Mouse (Mus musculus) Patski (cell line): Measurements from ENCODE around the gene Pmf1. TPM values are rescaled to one million over a fixed set of nuclear protein-coding genes. Genes with fewer than 3 reads are reported as not detected.

Experiments
- ATAC-seq: fragments of 100-300 bp; one replicate; pipeline ENCODE4 v1.8.0; 2021
- CTCF ChIA-PET: fragments of 350-600 bp; sonication (Branson Sonifier 250); formaldehyde crosslinking; loops from one replicate; lab custom pipeline; 2022; ENCODE audit warnings: inconsistent platforms; lab: Charles Lee
- POLR2A ChIA-PET: fragments of 350-600 bp; sonication (Branson Sonifier 250); formaldehyde crosslinking; loops from one replicate; lab custom pipeline; 2022; ENCODE audit warnings: antibody characterized with exemption, inconsistent platforms; lab: Charles Lee
- DNase-seq: peaks from one replicate; pipeline ENCODE4 v3.0.0-alpha.2; 2011; ENCODE audit warnings: low read depth, low spot score
- H3K27me3 ChIP-seq: fragments of 371-371 bp; one replicate; pipeline ENCODE4 v1.5.1; 2021
- CTCF ChIP-seq: fragments of 100-300 bp; IDR thresholded peaks from one replicate; pipeline ENCODE4 v1.5.1; 2021
- in situ Hi-C: fragments of 300-500 bp; cut with MboI; formaldehyde crosslinking; loops from 3 replicates; pipeline ENCODE4 v1.11.1; 2018; ENCODE audit warnings: low pct_unique_long_range_greater_than_20kb, mixed read lengths
- polyA plus RNA-seq: library from polyadenylated mRNA; unstranded; gene quantifications from one replicate; pipeline ENCODE4 v1.2.3, GENCODE M21; 2021

Pmf1 gene
- polyA plus RNA-seq, 1 experiment from 2014 or later = 80.1 TPM

DNA sequence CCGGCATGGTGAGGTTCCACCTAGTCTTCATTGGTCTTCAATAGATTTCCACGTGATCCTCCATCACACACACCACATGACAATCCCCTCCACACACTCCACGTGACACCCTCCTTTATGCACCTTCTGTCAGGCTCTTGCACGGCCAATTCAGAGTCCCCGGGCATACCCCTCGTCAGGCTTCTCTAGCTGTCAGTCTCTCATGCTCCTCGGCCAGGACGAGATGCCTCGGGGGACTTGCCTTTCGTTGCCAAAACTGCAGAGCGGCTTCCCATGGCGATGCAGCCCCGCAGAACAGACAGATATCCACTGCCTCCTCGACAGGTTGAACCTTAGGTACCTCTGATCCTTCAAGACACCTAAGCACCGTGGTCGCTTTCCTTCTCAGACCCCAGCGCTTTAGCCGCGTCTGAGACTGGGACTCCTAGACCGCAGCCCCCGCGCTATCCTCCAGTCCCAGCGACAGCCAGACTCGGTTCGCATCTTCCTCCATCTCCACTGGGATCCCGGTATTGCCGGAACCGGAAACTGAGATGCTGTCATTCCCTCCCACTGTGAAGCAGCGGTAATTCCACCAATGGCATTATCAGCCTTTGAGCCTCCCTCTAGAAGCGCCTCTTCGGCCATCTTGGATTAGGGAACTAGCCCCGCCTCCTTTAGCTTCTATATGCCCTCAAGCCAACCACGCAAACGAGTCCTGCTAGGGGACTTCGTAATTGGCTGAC lies 14.6 kb upstream of the Pmf1 start, which contains the start of gene Slc25a44:
TSS of gene Slc25a44 (minus strand) at position 535 of the 725 bp plus-strand sequence.
- no peak for TF ChIP-seq CTCF
- ChIA-PET CTCF (interaction anchor here (0.7 to 4.8 kb wide), 3 partner anchors 18 to 59 kb away, joined by 3 to 35 read pairs (median 11); no protein-coding TSS in a partner anchor), POLR2A (interaction anchor here (1.2 to 1.6 kb wide), 3 partner anchors 11 to 17 kb away, joined by 3 to 5 read pairs (median 4); partner anchors contain the start of gene Pmf1)
- peaks cover 4% of the 10 kb centered on the region for H3K27me3 ChIP-seq
- in situ Hi-C loops = no loop called here
- ATAC-seq = peak; percentile 95
- DNase-seq = peak; percentile 98

DNA sequence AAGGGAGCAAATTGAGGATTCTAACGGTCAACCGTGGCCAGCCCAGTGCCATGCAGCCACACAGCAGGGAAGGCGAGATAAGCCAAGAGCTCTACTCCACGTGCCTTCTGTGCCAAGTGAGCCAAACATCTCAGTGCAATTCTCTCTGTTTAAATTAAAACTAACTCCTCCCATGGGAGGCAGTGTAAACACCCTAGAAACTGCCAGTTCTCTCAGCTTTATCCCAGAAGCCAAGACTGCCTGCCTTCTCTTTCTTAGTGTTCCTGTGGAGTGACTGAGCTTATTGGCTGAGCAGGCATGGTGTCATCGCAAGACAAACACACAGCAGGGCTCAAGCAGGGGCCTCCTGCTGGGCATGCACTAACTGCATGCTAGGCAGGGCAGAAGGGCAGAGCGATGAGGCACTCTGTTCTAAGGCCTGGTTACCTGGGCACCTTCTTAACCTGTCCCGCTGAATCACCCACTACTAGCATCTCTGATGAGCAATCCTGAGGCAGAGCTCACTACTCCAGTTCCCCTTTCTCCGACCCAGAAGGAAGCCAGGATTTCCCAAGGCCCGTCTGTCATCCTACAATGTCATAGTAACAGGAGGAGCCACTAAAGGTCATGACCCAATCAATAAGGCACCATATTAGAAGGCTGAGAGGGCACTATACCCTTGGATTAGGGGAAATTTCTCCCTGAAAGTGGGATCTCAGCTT lies 12.0 kb upstream of the Pmf1 start:
- ChIA-PET CTCF (interaction anchor here (0.9 to 4.8 kb wide), 7 partner anchors 10 to 100 kb away, joined by 3 to 35 read pairs (median 5); partner anchors contain the start of gene Pmf1), POLR2A (interaction anchor here (1.2 to 1.4 kb wide), 3 partner anchors 12 to 16 kb away, joined by 3 to 4 read pairs (median 3); partner anchors contain the start of gene Pmf1)
- no peaks in the 10 kb centered on the region for H3K27me3 ChIP-seq
- peak; percentile 70 for DNase-seq
- in situ Hi-C loops = no loop called here
- TF ChIP-seq CTCF = no peak
- peak; percentile 22 for ATAC-seq

- H3K27me3 ChIP-seq = no peaks in the 10 kb centered on the region
- ChIA-PET POLR2A (no interaction called here), CTCF (no interaction called here)
- in situ Hi-C loops = no loop called here
- DNase-seq (no peak), ATAC-seq (no peak)
- TF ChIP-seq CTCF = no peak
Measured at GRCm38 (mm10) chr3:88420771-88421170, 10.6 kb upstream of the Pmf1 start.

DNA sequence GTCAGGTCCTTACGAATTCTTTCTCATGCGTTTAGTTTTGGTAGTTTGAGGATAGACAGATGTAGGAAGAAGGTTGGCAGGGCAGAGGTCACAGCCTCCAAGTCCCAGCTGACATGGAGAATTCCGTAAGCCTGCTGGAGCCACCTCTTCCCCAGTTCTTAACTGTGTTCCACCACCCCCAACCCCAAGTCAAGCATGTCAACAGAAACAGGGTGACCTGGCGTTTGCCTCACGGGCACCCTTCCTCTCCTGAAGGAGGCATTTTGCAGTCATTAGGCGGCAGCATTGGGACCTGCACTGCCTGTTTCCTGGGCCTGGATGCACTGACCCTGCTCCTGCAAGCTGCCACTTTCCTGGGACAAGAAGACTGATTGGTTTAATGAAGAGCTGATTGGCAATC lies 7.9 kb upstream of the Pmf1 start:
- no peak for DNase-seq
- no peak for ATAC-seq
- no peaks in the 10 kb centered on the region for H3K27me3 ChIP-seq
- in situ Hi-C loops = no loop called here
- TF ChIP-seq CTCF = no peak
- POLR2A ChIA-PET = interaction anchor here (0.7 kb wide), 1 partner anchor 11 kb away, joined by 3 read pairs; no protein-coding TSS in a partner anchor
- CTCF ChIA-PET = interaction anchor here (1.0 to 1.6 kb wide), 2 partner anchors 11 to 28 kb away, joined by 3 to 6 read pairs; no protein-coding TSS in a partner anchor

DNA sequence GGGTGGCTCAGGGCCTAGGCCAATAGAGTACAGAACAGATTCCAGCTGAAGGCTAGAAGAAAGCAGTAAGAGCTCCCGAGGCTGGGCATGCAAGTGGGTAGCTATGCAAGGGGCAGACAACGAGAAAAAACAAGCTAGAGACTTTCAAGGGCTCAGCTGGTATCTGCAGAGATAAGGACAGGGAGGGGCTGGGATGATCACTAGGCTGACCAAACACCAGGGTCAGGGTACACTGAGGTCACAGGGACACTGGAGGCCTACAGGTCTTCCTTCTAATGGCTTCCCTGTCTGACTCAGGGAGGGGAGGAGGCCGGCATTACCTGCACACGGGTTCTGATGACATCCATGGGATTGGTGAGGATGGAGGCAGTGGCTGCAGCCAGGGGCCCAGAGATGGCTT lies 5.5 kb upstream of the Pmf1 start:
- ChIA-PET POLR2A (interaction anchor here (0.8 kb wide), 1 partner anchor 8 kb away, joined by 3 read pairs; no protein-coding TSS in a partner anchor), CTCF (interaction anchor here (0.7 to 1.5 kb wide), 3 partner anchors 10 to 50 kb away, joined by 3 to 5 read pairs (median 4); no protein-coding TSS in a partner anchor)
- DNase-seq (no peak), ATAC-seq (no peak)
- in situ Hi-C loops = no loop called here
- no peaks in the 10 kb centered on the region for H3K27me3 ChIP-seq
- TF ChIP-seq CTCF = no peak

GRCm38 (mm10) chr3:88412636-88413035 lies 2.5 kb upstream of the Pmf1 start:
- in situ Hi-C loops = no loop called here
- CTCF ChIA-PET = interaction anchor here (0.7 to 1.7 kb wide), 3 partner anchors 9 to 75 kb away, joined by 3 to 8 read pairs (median 3); no protein-coding TSS in a partner anchor
- ATAC-seq (no peak), DNase-seq (no peak)
- no peaks in the 10 kb centered on the region for H3K27me3 ChIP-seq
- no peak for TF ChIP-seq CTCF
- POLR2A ChIA-PET = interaction anchor here (0.7 kb wide), 1 partner anchor 67 kb away, joined by 3 read pairs; no protein-coding TSS in a partner anchor

DNA sequence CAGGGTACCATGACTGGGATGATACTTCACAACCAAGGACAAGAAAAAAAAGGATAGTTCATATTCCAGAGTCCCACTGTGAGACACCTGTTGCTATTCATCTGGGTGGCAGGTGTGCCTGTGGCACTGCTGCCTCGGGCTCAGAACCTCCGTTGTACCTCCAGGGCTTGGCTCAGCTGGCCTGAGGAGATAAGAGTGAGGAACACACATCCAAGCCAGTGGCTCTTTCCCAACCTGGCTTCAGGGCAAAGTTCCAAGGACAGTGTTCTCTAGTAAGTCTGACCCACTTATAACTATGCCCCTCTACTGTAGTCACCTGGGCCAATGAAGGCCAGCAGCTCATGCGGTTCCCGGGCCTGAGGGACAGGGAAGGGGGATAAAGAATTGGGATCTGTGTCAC lies 1.6 kb upstream of the Pmf1 start:
- CTCF ChIA-PET = interaction anchor here (0.8 to 1.7 kb wide), 3 partner anchors 10 to 72 kb away, joined by 3 to 8 read pairs (median 4); no protein-coding TSS in a partner anchor
- no peak for TF ChIP-seq CTCF
- ATAC-seq = no peak
- DNase-seq = no peak
- no peaks in the 10 kb centered on the region for H3K27me3 ChIP-seq
- in situ Hi-C loops = no loop called here
- POLR2A ChIA-PET = interaction anchor here (0.6 kb wide), 1 partner anchor 47 kb away, joined by 3 read pairs; no protein-coding TSS in a partner anchor

DNA sequence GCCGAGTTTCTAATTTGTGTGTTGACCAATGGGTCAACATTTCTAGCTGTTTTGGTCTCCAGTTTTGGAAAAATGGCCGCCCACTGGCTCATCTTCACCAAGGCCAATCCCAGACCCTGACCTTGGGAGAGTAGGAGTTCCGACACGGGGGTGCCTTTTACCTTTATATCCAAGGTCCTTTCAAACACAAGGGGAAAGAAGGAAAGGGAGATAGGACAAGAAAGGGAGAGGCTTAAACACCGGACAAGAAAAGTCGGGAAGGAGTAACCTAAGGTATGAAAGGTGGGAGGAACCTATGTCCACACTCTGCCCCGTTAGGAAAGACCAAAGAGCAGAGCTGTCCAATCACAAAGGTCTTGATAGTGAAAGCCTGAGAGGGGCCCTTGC lies 507 bp upstream of the Pmf1 start:
- no peaks in the 10 kb centered on the region for H3K27me3 ChIP-seq
- TF ChIP-seq CTCF = no peak
- DNase-seq (no peak), ATAC-seq (no peak)
- CTCF ChIA-PET = interaction anchor here (0.9 to 10.5 kb wide), 7 partner anchors 9 to 111 kb away, joined by 3 to 295 read pairs (median 3); partner anchors contain the start of gene Sema4a
- POLR2A ChIA-PET = interaction anchor here (0.9 to 5.1 kb wide), 8 partner anchors 11 to 78 kb away, joined by 3 to 30 read pairs (median 4); partner anchors contain the start of gene Slc25a44
- in situ Hi-C loops = no loop called here

DNA sequence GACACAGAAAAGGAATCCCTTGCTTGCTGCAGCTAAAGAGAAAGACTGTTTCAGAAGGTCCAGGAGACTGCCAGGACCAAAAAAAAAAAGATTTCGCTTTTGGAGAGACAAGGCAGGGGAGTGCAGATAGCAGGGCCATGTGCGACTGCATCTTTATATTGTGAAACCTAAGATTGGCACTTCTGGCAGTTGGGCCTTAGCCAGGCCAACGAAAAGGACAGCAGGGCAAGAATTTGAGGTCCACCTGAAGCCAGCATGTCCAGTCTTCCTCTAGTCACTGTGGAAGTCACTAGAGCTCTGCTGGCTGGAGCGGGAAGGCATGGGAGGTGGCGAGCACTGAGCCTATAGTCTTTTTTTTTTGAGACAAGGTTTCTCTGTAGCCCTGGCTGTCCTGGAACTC lies 1.2 kb downstream of the Pmf1 start:
- in situ Hi-C loops = loop anchor here (5.0 kb wide), 2 partner anchors 63 to 113 kb away; no protein-coding TSS in a partner anchor
- ChIA-PET POLR2A (interaction anchor here (0.7 to 5.1 kb wide), 7 partner anchors 57 to 116 kb away, joined by 3 to 30 read pairs (median 4); no protein-coding TSS in a partner anchor), CTCF (interaction anchor here (1.2 to 10.5 kb wide), 5 partner anchors 60 to 113 kb away, joined by 3 to 295 read pairs (median 24); no protein-coding TSS in a partner anchor)
- no peak for DNase-seq
- no peak for ATAC-seq
- TF ChIP-seq CTCF = no peak
- H3K27me3 ChIP-seq = no peaks in the 10 kb centered on the region
